ENCODE assay signal across 23 mouse cellular contexts in genomic region chr10:87696485-87696884, GRCm38 (mm10).
DNase-seq lines count a peak whose midpoint lies in the region.
"Had no signal": no experiment of that assay in that cellular context is flagged by ENCODE, and none has a peak within 500 bp of the region (broad histone marks: within the 10 kb centered on the region; RNA-seq: fewer than 3 reads in every experiment).

No protein-coding gene starts in this region.

- H3K4me1 ChIP-seq in heart, embryonic 10.5 days = no peaks in the 10 kb centered on the region
- H3K4me1 ChIP-seq: embryonic facial prominence, embryonic 10.5 days; embryonic facial prominence, embryonic 15.5 days; forebrain, embryonic 12.5 days; midbrain, embryonic 13.5 days; neural tube, embryonic 13.5 days had no signal

- H3K27me3 ChIP-seq in heart, embryonic 10.5 days (ENCODE audit: insufficient read depth, poor library complexity, severe bottlenecking) = no peaks in the 10 kb centered on the region
- H3K27me3 ChIP-seq: embryonic facial prominence, embryonic 15.5 days; forebrain, embryonic 12.5 days; midbrain, embryonic 13.5 days; neural tube, embryonic 13.5 days had no signal

- WGBS in heart, embryonic 10.5 days = 56% methylated on average over 4 of the region's 4 CpGs

- no peak overlapping the region for H3K4me3 ChIP-seq in heart, embryonic 10.5 days
- H3K4me3 ChIP-seq: embryonic facial prominence, embryonic 10.5 days; embryonic facial prominence, embryonic 15.5 days; forebrain, embryonic 12.5 days; midbrain, embryonic 13.5 days; neural tube, embryonic 13.5 days had no signal

- intact Hi-C loops in heart, postnatal 10 days (cut with DNase I) = no loop called here
- intact Hi-C loops in heart, postnatal 25 days (cut with DNase I) = no loop called here

- H3K9me3 ChIP-seq in heart, embryonic 10.5 days = no peaks in the 10 kb centered on the region
- H3K9me3 ChIP-seq: embryonic facial prominence, embryonic 10.5 days; embryonic facial prominence, embryonic 15.5 days; forebrain, embryonic 12.5 days; midbrain, embryonic 13.5 days; neural tube, embryonic 13.5 days had no signal

- H3K36me3 ChIP-seq in heart, embryonic 10.5 days = no peaks in the 10 kb centered on the region
- H3K36me3 ChIP-seq: embryonic facial prominence, embryonic 10.5 days; embryonic facial prominence, embryonic 15.5 days; forebrain, embryonic 12.5 days; midbrain, embryonic 13.5 days; neural tube, embryonic 13.5 days had no signal

- H3K27ac ChIP-seq in heart, embryonic 10.5 days = no peak overlapping the region
- H3K27ac ChIP-seq: embryonic facial prominence, embryonic 10.5 days; embryonic facial prominence, embryonic 15.5 days; forebrain, embryonic 12.5 days; hindbrain, embryonic 14.5 days; liver, embryonic 14.5 days; midbrain, embryonic 13.5 days; neural tube, embryonic 13.5 days had no signal

- peak; percentile 91 for DNase-seq in heart, adult 11 months
- DNase-seq in heart, embryonic 10.5 days (ENCODE audit: low spot score) = no peak
- peak; percentile 30 to 51 for DNase-seq in heart, postnatal 10 days
- no peak for DNase-seq in heart, postnatal 25 days (ENCODE audit: low spot score)
- peak; percentile 15 for DNase-seq in lung, postnatal 36 days
- no peak for DNase-seq in lung, postnatal 4 days
- peak; percentile 47 for DNase-seq in heart, postnatal 4 days
- DNase-seq in right cerebral cortex, adult 2 months (ENCODE audit: low spot score in 2 of 2) = no peak
- DNase-seq: adrenal gland, adult 8-10 months; cerebellum, adult 8-10 months; forebrain, postnatal 0 days; gastrocnemius, postnatal 10 days; kidney, postnatal 14 days; layer of hippocampus, postnatal 36 days; liver; lung, embryonic 14.5 days had no signal

Comparison
In these comparisons a context has a peak if more than half of its experiments do, and no peak if none do; other contexts are left out.
1. DNase-seq: peak in heart, adult 11 months (single experiment), heart, postnatal 10 days (2 of 2), lung, postnatal 36 days (single experiment) and heart, postnatal 4 days (single experiment); none in heart, embryonic 10.5 days (single experiment), heart, postnatal 25 days (single experiment), lung, postnatal 4 days (0 of 2) and right cerebral cortex, adult 2 months (0 of 2).